Mouse (Mus musculus): ENCODE measurements around the gene Carmil1.

GRCm38 (mm10) chr13:24135282-24136230, 145.0 kb downstream of the Carmil1 start:
- TF ChIP-seq CTCF (IDR thresholded peaks at IDR 0.05; ENCODE audit: low read depth) = peak; percentile 45
- TF ChIP-seq EP300 (IDR thresholded peaks at IDR 0.05; ENCODE audit: low read depth) = no peak

All from liver, postnatal 0 days (tissue).